Mouse (Mus musculus): Measurements from ENCODE around the gene Lrrc7. TPM values are rescaled to one million over a fixed set of nuclear protein-coding genes. Genes with fewer than 3 reads are reported as not detected.
A peak's percentile ranks its signal among the peaks of the same experiment; 100 is the strongest.

Lrrc7 gene
- polyA plus RNA-seq, 1 experiment from 2014 or later = 5.0 TPM

DNA sequence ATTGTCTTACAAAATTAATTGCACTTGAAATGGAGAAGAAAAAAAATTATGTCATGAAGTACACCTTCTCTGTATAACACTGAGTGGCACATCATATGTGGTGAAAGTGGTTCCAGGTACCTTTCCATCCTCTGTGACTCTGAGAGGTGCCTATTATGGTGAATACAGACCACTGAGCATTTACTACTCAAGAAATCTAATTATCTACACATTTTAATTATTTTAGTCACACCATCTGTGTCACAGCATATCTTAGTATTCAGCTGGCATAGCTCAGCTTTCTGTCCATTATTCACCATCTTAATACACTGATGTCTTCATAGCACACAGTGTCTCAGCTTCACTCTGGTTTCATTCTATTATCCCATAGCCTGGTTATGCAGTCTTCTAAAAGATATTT lies 7.7 kb downstream of the Lrrc7 start:
- Histone ChIP-seq H3K9ac (ENCODE audit: low read length) (no peak overlapping the region), H3K4me3 (ENCODE audit: low read depth, low read length) (no peak overlapping the region), H3K36me3 (ENCODE audit: control insufficient read depth, insufficient read depth, low read length) (no peaks in the 10 kb centered on the region), H3K9me3 (replicated peaks; ENCODE audit: control insufficient read depth, low read length) (no peaks in the 10 kb centered on the region), H3K4me2 (ENCODE audit: low read length) (no peak overlapping the region), H3K27me3 (replicated peaks; ENCODE audit: control insufficient read depth, insufficient read depth, low read length) (no peaks in the 10 kb centered on the region), H3K4me1 (ENCODE audit: control insufficient read depth, insufficient read depth, low read length) (0 out of 2 replicates have a peak, but pooled peaks cover 3% of the 10 kb centered on the region), H3K27ac (ENCODE audit: low read depth, low read length) (no peak overlapping the region)
- ATAC-seq = peak; percentile 41; the same call in 1 of the 2 replicates
- peak; percentile 51 for DNase-seq (ENCODE audit: low spot score)

DNA sequence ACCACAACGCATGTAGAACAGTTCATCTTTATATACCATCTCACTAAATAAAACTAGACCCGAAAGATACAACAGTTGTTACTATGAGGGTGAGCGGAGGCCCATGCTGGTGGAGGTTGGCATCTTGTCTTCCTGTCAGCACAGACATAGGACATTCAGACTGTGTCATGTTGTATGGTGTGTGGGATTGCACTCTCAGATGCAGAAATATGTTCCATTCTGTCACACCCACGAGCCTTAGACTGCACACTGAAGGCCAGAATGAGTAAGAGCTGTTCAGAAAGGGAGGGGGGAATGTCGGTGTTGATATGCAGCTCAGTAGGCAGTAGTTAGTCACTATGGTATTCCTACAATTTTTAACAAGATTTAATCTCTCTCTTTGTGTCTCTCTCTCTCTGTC lies 9.9 kb downstream of the Lrrc7 start:
- H3K9me3 ChIP-seq (replicated peaks; ENCODE audit: control insufficient read depth, low read length) = no peaks in the 10 kb centered on the region
- H3K9ac ChIP-seq (ENCODE audit: low read length) = no peak overlapping the region
- H3K4me2 ChIP-seq (ENCODE audit: low read length) = no peak overlapping the region
- H3K36me3 ChIP-seq (ENCODE audit: control insufficient read depth, insufficient read depth, low read length) = no peaks in the 10 kb centered on the region
- H3K27me3 ChIP-seq (replicated peaks; ENCODE audit: control insufficient read depth, insufficient read depth, low read length) = no peaks in the 10 kb centered on the region
- no peak overlapping the region for H3K27ac ChIP-seq (ENCODE audit: low read depth, low read length)
- H3K4me3 ChIP-seq (ENCODE audit: low read depth, low read length) = no peak overlapping the region
- 82% methylated on average over 5 of the region's 5 CpGs for WGBS
- DNase-seq (ENCODE audit: low spot score) (no peak), ATAC-seq (no peak)
- H3K4me1 ChIP-seq (ENCODE audit: control insufficient read depth, insufficient read depth, low read length) = no peaks in the 10 kb centered on the region

DNA sequence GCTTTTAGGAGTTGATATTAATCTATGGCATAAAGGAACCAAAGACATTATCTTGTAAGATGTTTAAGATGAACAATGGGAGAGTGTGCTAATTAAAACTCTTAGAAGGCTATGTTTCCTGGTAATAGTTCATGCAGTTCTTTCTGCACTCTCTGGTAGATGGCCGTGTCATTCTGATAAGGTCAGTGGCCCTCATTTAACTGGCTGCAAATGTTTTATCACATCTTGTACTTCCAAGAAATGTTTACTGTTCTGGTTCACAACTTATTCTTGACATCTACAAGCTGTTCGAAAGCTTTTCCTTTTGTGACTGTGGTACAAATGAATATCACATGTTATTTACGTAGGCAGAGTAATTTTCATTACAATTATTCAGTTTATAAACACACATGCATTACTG lies 18.5 kb downstream of the Lrrc7 start:
- Histone ChIP-seq H3K4me3 (ENCODE audit: low read depth, low read length) (no peak overlapping the region), H3K27ac (ENCODE audit: low read depth, low read length) (no peak overlapping the region), H3K27me3 (replicated peaks; ENCODE audit: control insufficient read depth, insufficient read depth, low read length) (no peaks in the 10 kb centered on the region), H3K36me3 (ENCODE audit: control insufficient read depth, insufficient read depth, low read length) (no peaks in the 10 kb centered on the region), H3K4me2 (ENCODE audit: low read length) (no peak overlapping the region), H3K9me3 (replicated peaks; ENCODE audit: control insufficient read depth, low read length) (no peaks in the 10 kb centered on the region), H3K4me1 (ENCODE audit: control insufficient read depth, insufficient read depth, low read length) (no peaks in the 10 kb centered on the region), H3K9ac (ENCODE audit: low read length) (no peak overlapping the region)
- DNase-seq (ENCODE audit: low spot score) (no peak), ATAC-seq (no peak)
- 86% methylated on average over 3 of the region's 3 CpGs for WGBS

DNA sequence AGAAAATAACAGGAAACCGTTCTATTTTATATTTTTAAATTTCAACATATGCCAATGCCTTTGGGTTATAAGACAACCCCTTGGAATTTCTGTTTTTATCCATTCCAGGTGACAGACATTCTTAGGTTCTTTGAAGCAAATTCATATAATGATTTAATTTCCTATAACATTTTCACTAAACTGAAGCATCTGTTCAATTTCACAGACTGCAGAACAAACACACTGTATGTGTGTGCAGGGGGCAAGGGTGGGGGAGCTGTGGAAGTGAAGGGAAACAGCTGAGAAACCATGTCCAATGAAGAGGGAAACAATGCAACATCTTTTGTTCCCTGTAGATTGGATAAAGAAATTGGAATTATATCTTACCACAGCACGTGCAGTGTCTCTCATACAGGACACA lies 29.2 kb downstream of the Lrrc7 start:
- Histone ChIP-seq H3K27ac (ENCODE audit: low read depth, low read length) (no peak overlapping the region), H3K9ac (ENCODE audit: low read length) (no peak overlapping the region), H3K4me1 (ENCODE audit: control insufficient read depth, insufficient read depth, low read length) (no peaks in the 10 kb centered on the region), H3K4me3 (ENCODE audit: low read depth, low read length) (no peak overlapping the region), H3K36me3 (ENCODE audit: control insufficient read depth, insufficient read depth, low read length) (no peaks in the 10 kb centered on the region), H3K4me2 (ENCODE audit: low read length) (no peak overlapping the region), H3K9me3 (replicated peaks; ENCODE audit: control insufficient read depth, low read length) (no peaks in the 10 kb centered on the region), H3K27me3 (replicated peaks; ENCODE audit: control insufficient read depth, insufficient read depth, low read length) (no peaks in the 10 kb centered on the region)
- no peak for DNase-seq (ENCODE audit: low spot score)
- 0 out of 2 replicates have a peak, but pooled peaks have one; percentile 29 for ATAC-seq
- 75% methylated on average over 2 of the region's 2 CpGs for WGBS

DNA sequence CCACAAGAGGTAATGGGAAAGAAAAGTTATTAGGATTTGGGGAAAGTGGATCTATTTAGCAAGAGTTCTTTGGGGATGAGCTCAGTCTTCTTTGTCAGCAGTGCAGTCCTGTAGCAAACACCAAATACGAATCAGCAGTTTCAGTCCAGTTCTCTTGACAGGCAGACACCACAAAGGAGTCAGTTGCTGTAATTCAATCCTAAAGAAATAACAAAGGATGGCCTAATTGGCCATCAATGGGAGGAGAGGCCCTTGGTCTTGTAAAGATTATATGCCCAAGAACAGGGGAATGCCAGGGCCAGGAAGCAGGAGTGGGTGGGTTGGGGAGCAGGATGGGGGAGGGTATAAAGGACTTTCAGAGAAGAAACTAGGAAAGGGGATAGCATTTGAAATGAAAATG lies 33.5 kb downstream of the Lrrc7 start:
- Histone ChIP-seq H3K4me2 (ENCODE audit: low read length) (no peak overlapping the region), H3K9me3 (replicated peaks; ENCODE audit: control insufficient read depth, low read length) (no peaks in the 10 kb centered on the region), H3K36me3 (ENCODE audit: control insufficient read depth, insufficient read depth, low read length) (no peaks in the 10 kb centered on the region), H3K27ac (ENCODE audit: low read depth, low read length) (no peak overlapping the region), H3K27me3 (replicated peaks; ENCODE audit: control insufficient read depth, insufficient read depth, low read length) (no peaks in the 10 kb centered on the region), H3K4me3 (ENCODE audit: low read depth, low read length) (no peak overlapping the region), H3K9ac (ENCODE audit: low read length) (no peak overlapping the region), H3K4me1 (ENCODE audit: control insufficient read depth, insufficient read depth, low read length) (no peaks in the 10 kb centered on the region)
- no peak for ATAC-seq
- no peak for DNase-seq (ENCODE audit: low spot score)
- 23% methylated on average over 1 of the region's 1 CpGs for whole genome bisulfite sequencing

DNA sequence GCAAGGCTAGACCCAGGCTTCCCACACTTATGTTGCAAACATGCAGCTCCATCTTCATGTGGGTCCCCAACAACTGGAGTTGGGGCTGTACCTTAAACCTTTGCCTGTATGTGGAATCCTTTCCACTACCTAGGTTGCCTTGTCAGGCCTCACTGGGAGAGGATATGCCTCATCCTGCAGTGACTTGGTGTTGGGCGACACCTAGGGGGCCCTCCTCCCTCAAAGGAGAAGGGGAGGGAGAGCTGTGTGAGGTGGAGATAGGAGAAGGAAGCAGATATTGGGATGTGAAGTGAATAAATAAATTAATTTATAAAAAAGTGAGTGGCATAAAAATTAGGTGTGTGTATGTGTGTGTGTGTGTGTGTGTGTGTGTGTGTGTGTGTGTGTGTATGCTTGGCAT lies 68.3 kb downstream of the Lrrc7 start:
- Histone ChIP-seq H3K27ac (ENCODE audit: low read depth, low read length) (no peak overlapping the region), H3K4me3 (ENCODE audit: low read depth, low read length) (no peak overlapping the region), H3K4me2 (ENCODE audit: low read length) (no peak overlapping the region), H3K9me3 (replicated peaks; ENCODE audit: control insufficient read depth, low read length) (no peaks in the 10 kb centered on the region), H3K36me3 (ENCODE audit: control insufficient read depth, insufficient read depth, low read length) (no peaks in the 10 kb centered on the region), H3K27me3 (replicated peaks; ENCODE audit: control insufficient read depth, insufficient read depth, low read length) (no peaks in the 10 kb centered on the region), H3K9ac (ENCODE audit: low read length) (no peak overlapping the region), H3K4me1 (ENCODE audit: control insufficient read depth, insufficient read depth, low read length) (no peaks in the 10 kb centered on the region)
- WGBS = 100% methylated on average over 1 of the region's 1 CpGs
- DNase-seq (ENCODE audit: low spot score) (no peak), ATAC-seq (no peak)

DNA sequence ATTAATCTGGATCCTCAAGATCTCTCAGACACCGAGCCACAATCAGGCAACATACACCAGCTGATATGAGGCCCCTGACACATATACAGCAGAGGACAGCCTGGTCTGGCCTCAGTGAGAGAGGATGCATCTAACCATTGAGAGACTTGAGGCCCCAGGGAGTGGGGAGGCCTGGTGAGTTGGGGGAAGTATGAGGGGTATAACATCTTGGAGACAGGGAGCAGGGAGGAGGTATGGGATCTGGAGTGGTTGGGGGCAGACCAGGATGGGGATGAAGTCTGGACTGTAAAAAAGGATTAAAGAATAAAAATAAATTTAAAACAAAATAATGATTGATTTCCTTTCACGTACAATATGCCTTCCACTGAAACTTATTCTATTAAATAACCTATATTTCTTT lies 82.3 kb downstream of the Lrrc7 start:
- H3K4me3 ChIP-seq (ENCODE audit: low read depth, low read length) = no peak overlapping the region
- no peak overlapping the region for H3K4me2 ChIP-seq (ENCODE audit: low read length)
- no peak overlapping the region for H3K27ac ChIP-seq (ENCODE audit: low read depth, low read length)
- H3K9ac ChIP-seq (ENCODE audit: low read length) = no peak overlapping the region
- no peaks in the 10 kb centered on the region for H3K9me3 ChIP-seq (replicated peaks; ENCODE audit: control insufficient read depth, low read length)
- H3K36me3 ChIP-seq (ENCODE audit: control insufficient read depth, insufficient read depth, low read length) = no peaks in the 10 kb centered on the region
- DNase-seq (ENCODE audit: low spot score) = no peak
- no peaks in the 10 kb centered on the region for H3K27me3 ChIP-seq (replicated peaks; ENCODE audit: control insufficient read depth, insufficient read depth, low read length)
- WGBS = 94% methylated on average over 2 of the region's 2 CpGs
- no peaks in the 10 kb centered on the region for H3K4me1 ChIP-seq (ENCODE audit: control insufficient read depth, insufficient read depth, low read length)
- no peak for ATAC-seq

DNA sequence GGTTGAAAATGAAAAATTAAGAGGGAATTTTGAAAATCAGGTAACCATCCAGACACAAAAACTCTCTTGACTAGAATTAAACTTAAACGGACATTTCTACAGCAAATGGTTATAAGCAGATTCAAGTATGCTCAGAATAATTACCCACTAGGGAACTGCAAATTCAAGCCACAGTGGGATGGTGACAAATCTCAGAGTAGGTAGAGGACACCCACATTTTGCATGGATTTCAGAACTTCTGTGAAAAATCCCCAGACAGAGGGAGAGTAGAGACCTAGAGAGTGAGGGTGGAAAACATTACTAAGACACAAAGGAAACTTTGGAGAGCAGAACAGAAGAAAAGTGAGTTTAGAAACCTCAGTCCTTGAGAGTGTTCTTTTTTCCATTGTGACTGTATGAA lies 161.4 kb downstream of the Lrrc7 start:
- H3K9me3 ChIP-seq (replicated peaks; ENCODE audit: control insufficient read depth, low read length) = no peaks in the 10 kb centered on the region
- no peak for DNase-seq (ENCODE audit: low spot score)
- WGBS = 79% methylated on average over 1 of the region's 1 CpGs
- H3K9ac ChIP-seq (ENCODE audit: low read length) = no peak overlapping the region
- no peak overlapping the region for H3K27ac ChIP-seq (ENCODE audit: low read depth, low read length)
- H3K4me2 ChIP-seq (ENCODE audit: low read length) = no peak overlapping the region
- no peaks in the 10 kb centered on the region for H3K27me3 ChIP-seq (replicated peaks; ENCODE audit: control insufficient read depth, insufficient read depth, low read length)
- no peaks in the 10 kb centered on the region for H3K36me3 ChIP-seq (ENCODE audit: control insufficient read depth, insufficient read depth, low read length)
- no peaks in the 10 kb centered on the region for H3K4me1 ChIP-seq (ENCODE audit: control insufficient read depth, insufficient read depth, low read length)
- H3K4me3 ChIP-seq (ENCODE audit: low read depth, low read length) = no peak overlapping the region
- ATAC-seq = no peak

DNA sequence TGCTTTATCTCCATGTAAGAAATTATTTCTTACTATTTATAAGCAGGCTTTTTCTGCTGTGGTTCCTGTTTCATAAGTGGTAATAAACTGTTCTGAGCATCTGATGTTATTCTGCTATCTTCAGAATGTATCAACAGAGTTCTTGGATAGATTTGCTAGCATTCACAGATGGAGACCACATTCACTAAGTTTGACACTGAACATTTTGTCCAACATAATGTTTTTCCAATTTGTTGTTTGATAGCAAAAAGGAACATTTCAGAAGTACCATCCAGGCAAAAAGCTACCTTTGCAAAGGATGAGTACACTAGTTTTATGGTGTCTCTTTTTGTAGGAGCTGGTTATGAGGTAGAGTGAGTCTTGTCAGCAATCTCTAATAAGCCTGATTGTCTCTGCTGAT lies 170.5 kb downstream of the Lrrc7 start:
- Histone ChIP-seq H3K4me3 (ENCODE audit: low read depth, low read length) (no peak overlapping the region), H3K36me3 (ENCODE audit: control insufficient read depth, insufficient read depth, low read length) (no peaks in the 10 kb centered on the region), H3K27ac (ENCODE audit: low read depth, low read length) (no peak overlapping the region), H3K27me3 (replicated peaks; ENCODE audit: control insufficient read depth, insufficient read depth, low read length) (no peaks in the 10 kb centered on the region), H3K9ac (ENCODE audit: low read length) (no peak overlapping the region), H3K4me1 (ENCODE audit: control insufficient read depth, insufficient read depth, low read length) (no peaks in the 10 kb centered on the region), H3K4me2 (ENCODE audit: low read length) (no peak overlapping the region), H3K9me3 (replicated peaks; ENCODE audit: control insufficient read depth, low read length) (no peaks in the 10 kb centered on the region)
- ATAC-seq = no peak
- DNase-seq (ENCODE audit: low spot score) = no peak

DNA sequence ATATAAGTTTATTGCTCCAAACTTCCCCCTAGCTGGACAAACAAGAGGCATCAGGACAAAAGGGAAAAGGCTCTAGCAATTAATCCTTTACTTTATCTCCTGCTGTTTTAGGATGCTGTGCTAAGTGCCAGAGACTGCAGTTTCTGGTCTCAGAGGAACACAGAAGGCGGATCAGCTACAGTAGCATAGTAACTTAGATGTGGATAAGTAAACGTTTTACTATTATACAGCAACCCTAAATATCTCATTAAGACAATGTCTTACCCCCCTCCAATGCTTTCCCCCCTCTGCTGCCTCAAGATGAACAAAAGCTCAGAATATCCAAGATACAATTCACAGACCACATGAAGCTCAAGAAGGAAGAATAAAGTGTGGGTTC lies 174.0 kb downstream of the Lrrc7 start:
- no peak overlapping the region for H3K9ac ChIP-seq (ENCODE audit: low read length)
- no peaks in the 10 kb centered on the region for H3K4me1 ChIP-seq (ENCODE audit: control insufficient read depth, insufficient read depth, low read length)
- DNase-seq (ENCODE audit: low spot score) = no peak
- H3K4me3 ChIP-seq (ENCODE audit: low read depth, low read length) = no peak overlapping the region
- no peak for ATAC-seq
- no peaks in the 10 kb centered on the region for H3K27me3 ChIP-seq (replicated peaks; ENCODE audit: control insufficient read depth, insufficient read depth, low read length)
- H3K4me2 ChIP-seq (ENCODE audit: low read length) = no peak overlapping the region
- no peaks in the 10 kb centered on the region for H3K9me3 ChIP-seq (replicated peaks; ENCODE audit: control insufficient read depth, low read length)
- no peaks in the 10 kb centered on the region for H3K36me3 ChIP-seq (ENCODE audit: control insufficient read depth, insufficient read depth, low read length)
- 16% methylated on average over 2 of the region's 2 CpGs for WGBS
- H3K27ac ChIP-seq (ENCODE audit: low read depth, low read length) = no peak overlapping the region
